Mouse (Mus musculus): ENCODE measurements around the gene Gpr19. TPM values are rescaled to one million over a fixed set of nuclear protein-coding genes. Genes with fewer than 3 reads are reported as not detected.

Gpr19 gene
- total RNA-seq, 2 experiments from 2014 or later: 27.5 to 28.0 TPM

GRCm38 (mm10) chr6:134820411-134820810 is 78.0 kb downstream of the Gpr19 start:
- intact Hi-C loops (cut with DNase I): no loop called here
- no peak for DNase-seq (ENCODE audit: low spot score in 2 of 2)

- no peak for DNase-seq (ENCODE audit: low spot score in 2 of 2)
These were observed 78.6 kb downstream of the Gpr19 start for GRCm38 (mm10) chr6:134819741-134820140.

More at GRCm38 (mm10) chr6:134819741-134820140, 78.6 kb downstream of the Gpr19 start:
- intact Hi-C loops (cut with DNase I): no loop called here

Other genes with a start within 250 kb of the Gpr19 start
- 1 to 10 TPM; 5.4 to 6.0 TPM for gene Dusp16, start 106.0 kb downstream of the Gpr19 start, total RNA-seq (2021)
- 10 to 100 TPM; 14.2 to 14.6 TPM for gene Crebl2, start 68.4 kb downstream of the Gpr19 start, total RNA-seq (2021)
- 10 to 100 TPM; 45.1 to 49.4 TPM for gene Cdkn1b, start 21.8 kb upstream of the Gpr19 start, total RNA-seq (2021)
- 1 to 10 TPM; 5.1 to 7.2 TPM for gene Apold1, start 83.1 kb upstream of the Gpr19 start, total RNA-seq (2021)
- gene Ddx47, start 113.0 kb upstream of the Gpr19 start, total RNA-seq (2021): 10 to 100 TPM; 56.1 to 56.8 TPM
- under 1 TPM; 0.21 to 0.44 TPM for gene Gprc5a, start 167.1 kb upstream of the Gpr19 start, total RNA-seq (2021)
- gene Gprc5d, start 219.7 kb upstream of the Gpr19 start, total RNA-seq (2021): not detected